Mouse (Mus musculus): ENCODE results near the gene Tssk3.

DNA sequence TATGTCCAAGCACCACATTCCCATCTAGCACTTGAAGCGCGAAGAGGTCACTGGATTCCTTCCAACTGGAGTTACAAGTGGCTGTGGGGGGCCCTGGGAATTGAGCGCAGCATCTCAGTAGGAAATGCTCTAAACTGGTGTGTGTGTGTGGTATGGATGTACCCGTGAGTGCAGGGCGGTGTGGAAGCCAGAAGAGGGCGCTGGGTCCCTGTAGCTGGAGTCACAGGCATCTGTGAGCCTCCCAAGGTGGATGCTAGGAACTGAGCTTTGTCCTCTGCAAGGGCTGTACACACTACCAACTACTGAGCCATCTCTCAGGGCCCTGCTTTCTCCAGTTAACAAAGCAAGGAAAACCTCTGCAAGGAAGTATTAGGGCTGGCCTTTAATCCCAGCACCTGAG is 49.2 kb upstream of the Tssk3 start:
- TF ChIP-seq CTCF (IDR thresholded peaks at IDR 0.05; ENCODE audit: low read depth) (peak; percentile 71), EP300 (IDR thresholded peaks at IDR 0.05; ENCODE audit: low read depth) (no peak)

All from liver, postnatal 0 days (tissue).